ENCODE assay signal across 8 mouse cellular contexts in genomic region chr12:21373820-21374475, GRCm38 (mm10). TPM values are rescaled to one million over a fixed set of nuclear protein-coding genes. Genes with fewer than 3 reads are reported as not detected.
A peak's percentile ranks its signal among the peaks of the same experiment; 100 is the strongest.
DNase-seq lines count a peak whose midpoint lies in the region; ATAC-seq and TF ChIP-seq lines count a peak whose summit lies in the region.

No protein-coding gene starts in this region.

- no peak for TF ChIP-seq CTCF in CH12.LX (conservative IDR thresholded peaks at IDR 0.05 in 1 of 2, IDR thresholded peaks at IDR 0.05 in 1 of 2; ENCODE audit: low read depth in 2 of 2, low read length in 2 of 2)

- H3K36me3 ChIP-seq in CH12.LX (replicated peaks in 1 of 2; ENCODE audit: control insufficient read depth in 1 of 2, insufficient read depth in 1 of 2, low read length in 1 of 2) (no peaks in the 10 kb centered on the region), macrophage (ENCODE audit: inconsistent target) (no peaks in the 10 kb centered on the region)
- no peaks in the 10 kb centered on the region for H3K36me3 ChIP-seq in forebrain, embryonic 15.5 days

- peaks cover 4 to 40% of the 10 kb centered on the region in 2 experiments; a peak in 2 of 4 replicates for H3K4me1 ChIP-seq in CH12.LX (ENCODE audit: control insufficient read depth in 1 of 2, insufficient read depth in 2 of 2)
- peaks cover 6% of the 10 kb centered on the region for H3K4me1 ChIP-seq in forebrain, embryonic 15.5 days

- TF ChIP-seq POLR2A in CH12.LX (IDR thresholded peaks at IDR 0.05; ENCODE audit: low read depth, low read length) = no peak

- H3K27ac ChIP-seq in CH12.LX (ENCODE audit: insufficient read depth, low read depth) (peak overlapping the region; percentile 64), macrophage (peak overlapping the region; percentile 89)
- peak overlapping the region; percentile 96 for H3K27ac ChIP-seq in forebrain, embryonic 15.5 days (replicated peaks)

- H3K9ac ChIP-seq in CH12.LX (ENCODE audit: insufficient read depth, low read depth) = peak overlapping the region; percentile 75
- peak overlapping the region; percentile 96 for H3K9ac ChIP-seq in forebrain, embryonic 15.5 days (replicated peaks)

- no peaks in the 10 kb centered on the region for H3K27me3 ChIP-seq in CH12.LX (replicated peaks)
- H3K27me3 ChIP-seq in forebrain, embryonic 15.5 days = no peaks in the 10 kb centered on the region

- WGBS in forebrain, embryonic 15.5 days = 6% methylated on average over 24 of the region's 24 CpGs
- 0% methylated on average over 24 of the region's 24 CpGs for WGBS in macrophage (ENCODE audit: missing documents)

- in situ Hi-C loops in CH12.LX (cut with MboI; ENCODE audit: low pct_ligation_motif_present, low pct_unique_long_range_greater_than_20kb, low sequenced_read_pairs) = loop anchor here (5.0 kb wide), 1 partner anchor 37 kb away; no protein-coding TSS in a partner anchor

- H3K4me3 ChIP-seq in CH12.LX (replicated peaks in 1 of 3; ENCODE audit: low read depth in 2 of 3, low read length in 2 of 3, poor library complexity in 1 of 3) (peak overlapping the region; percentile 74 to 84 (median 76)), macrophage (ENCODE audit: inconsistent target) (peak overlapping the region; percentile 94)
- H3K4me3 ChIP-seq in forebrain, embryonic 15.5 days = peak overlapping the region; percentile 72

- ATAC-seq in frontal cortex, adult (ENCODE audit: low TSS enrichment) = peak; percentile 68
- no peak; the same call in none of the 2 replicates for ATAC-seq in forebrain, embryonic 15.5 days (replicated peaks)

- no peaks in the 10 kb centered on the region for H3K9me3 ChIP-seq in CH12.LX (replicated peaks; ENCODE audit: low read length)
- no peaks in the 10 kb centered on the region for H3K9me3 ChIP-seq in forebrain, embryonic 15.5 days

- peaks cover 38% of the 10 kb centered on the region for H3K79me2 ChIP-seq in CH12.LX (replicated peaks; ENCODE audit: control insufficient read depth, extremely low read depth, insufficient read depth, poor library complexity, severe bottlenecking)
- peaks cover 47% of the 10 kb centered on the region for H3K79me2 ChIP-seq in macrophage (ENCODE audit: inconsistent target)

- intact Hi-C loops in left cerebral cortex, postnatal 36 days (cut with DNase I) = loop anchor here (2.0 kb wide), 1 partner anchor 43 kb away; the partner anchor contains the start of gene Ywhaq

- 0 out of 2 replicates have a peak, but pooled peaks have one; percentile 20 for TF ChIP-seq EP300 in CH12.LX (IDR thresholded peaks at IDR 0.05; ENCODE audit: low read length)

- dilution Hi-C loops in CH12.LX (cut with MboI; ENCODE audit: extremely low pct_ligation_motif_present, extremely low pct_unique_long_range_greater_than_20kb, low sequenced_read_pairs) = no loop called here

- peak overlapping the region; percentile 72; the same call in 1 of the 2 replicates for H3K4me2 ChIP-seq in CH12.LX (ENCODE audit: insufficient read depth, low read depth, poor library complexity, severe bottlenecking)
- H3K4me2 ChIP-seq in forebrain, embryonic 15.5 days (replicated peaks) = peak overlapping the region; percentile 72

- no peak for DNase-seq in frontal cortex, adult 2 months (ENCODE audit: extremely low spot score in 1 of 2, low spot score in 1 of 2)
- DNase-seq in CH12.LX (ENCODE audit: extremely low read depth) = no peak
- DNase-seq in left cerebral cortex, postnatal 36 days (ENCODE audit: low spot score in 2 of 2) = no peak
- no peak for DNase-seq in spleen, postnatal 36 days (ENCODE audit: low spot score in 2 of 2)
- no peak for DNase-seq in kidney, postnatal 36 days

- no peak for TF ChIP-seq RAD21 in CH12.LX (IDR thresholded peaks at IDR 0.05; ENCODE audit: low read depth, low read length)

TF ChIP-seq in CH12.LX, 34 proteins besides CTCF, POLR2A, EP300 and RAD21:
- TF ChIP-seq TCF12 (IDR thresholded peaks at IDR 0.05; ENCODE audit: low read depth, low read length) (no peak), MAX (IDR thresholded peaks at IDR 0.05; ENCODE audit: low read length) (peak; percentile 15; the same call in 1 of the 2 replicates), ELF1 (IDR thresholded peaks at IDR 0.05; ENCODE audit: low read depth, low read length) (no peak), CHD1 (IDR thresholded peaks at IDR 0.05; ENCODE audit: low read depth, low read length) (no peak), SIN3A (IDR thresholded peaks at IDR 0.05; ENCODE audit: low read length) (peak; percentile 5; the same call in 1 of the 2 replicates), USF2 (conservative IDR thresholded peaks at IDR 0.05; ENCODE audit: low read depth, low read length) (no peak), ETS1 (conservative IDR thresholded peaks at IDR 0.05; ENCODE audit: low read depth, low read length) (no peak), MYC (IDR thresholded peaks at IDR 0.05; ENCODE audit: low read depth, low read length) (no peak), CHD2 (IDR thresholded peaks at IDR 0.05; ENCODE audit: low read length) (no peak), ZC3H11A (IDR thresholded peaks at IDR 0.05; ENCODE audit: low read depth, low read length) (no peak), ZNF384 (IDR thresholded peaks at IDR 0.05; ENCODE audit: low read depth, low read length) (peak; percentile 73), MEF2A (IDR thresholded peaks at IDR 0.05; ENCODE audit: borderline replicate concordance, low read depth, low read length) (no peak), ZKSCAN1 (IDR thresholded peaks at IDR 0.05; ENCODE audit: borderline replicate concordance, low read depth, low read length) (no peak), UBTF (IDR thresholded peaks at IDR 0.05; ENCODE audit: low read depth, low read length) (no peak), RCOR1 (conservative IDR thresholded peaks at IDR 0.05; ENCODE audit: low read depth, low read length) (peak; percentile 7; the same call in 1 of the 2 replicates), SMC3 (IDR thresholded peaks at IDR 0.05; ENCODE audit: low read depth, low read length) (no peak), PAX5 (IDR thresholded peaks at IDR 0.05; ENCODE audit: low read length) (no peak), USF1 (IDR thresholded peaks at IDR 0.05; ENCODE audit: low read depth, low read length) (no peak), KAT2A (IDR thresholded peaks at IDR 0.05; ENCODE audit: insufficient replicate concordance, low read length) (no peak), JUN (IDR thresholded peaks at IDR 0.05; ENCODE audit: insufficient read depth, low read depth, low read length) (no peak), E2F4 (IDR thresholded peaks at IDR 0.05; ENCODE audit: insufficient replicate concordance, low read depth, low read length) (no peak), ZMIZ1 (IDR thresholded peaks at IDR 0.05; ENCODE audit: low read depth, low read length) (no peak; the same call in 1 of the 2 replicates), POLR2AphosphoS2 (IDR thresholded peaks at IDR 0.05; ENCODE audit: low read depth, low read length) (no peak), MXI1 (IDR thresholded peaks at IDR 0.05; ENCODE audit: low read depth, low read length) (no peak; the same call in 1 of the 2 replicates), JUND (conservative IDR thresholded peaks at IDR 0.05; ENCODE audit: low read depth, low read length) (no peak), MAFK (IDR thresholded peaks at IDR 0.05; ENCODE audit: insufficient replicate concordance, low read length) (no peak), HCFC1 (IDR thresholded peaks at IDR 0.05; ENCODE audit: low read depth, low read length) (no peak), NRF1 (IDR thresholded peaks at IDR 0.05; ENCODE audit: low read depth, low read length) (no peak)

RNA-seq across cellular contexts. Expression of gene Adam17, which starts 0.5 kb away (rescaled TPM):
- 16.9 and 20.2 TPM in 2 replicates for polyA plus RNA-seq in frontal cortex, adult 2 months (2012; rRNA removed)
- total RNA-seq in CH12.LX (2012; rRNA removed) (47.3 and 47.5 TPM in 2 replicates), CH12.LX (2014; rRNA removed) (60.1 and 63.5 TPM in 2 replicates)
- polyA plus RNA-seq in CH12.LX (2012; ENCODE audit: insufficient read length, low read depth) (39.2 and 50.1 TPM in 2 replicates), macrophage (2018) (84.3 to 118 TPM (median 89.4 TPM) in 3 replicates)
- polyA plus RNA-seq in forebrain, embryonic 15.5 days (2015; fragmentation: Nextera tagmentation; extraction: Ambion mirVana) = 19.4 and 20.0 TPM in 2 replicates
- 100 to 1,000 TPM; 103 to 555 (median 216) TPM for total RNA-seq in macrophage (2018; cell fraction: chromatin; rRNA removed)
- 100 to 1,000 TPM in 22 of 26 experiments, 10 to 100 TPM in 4; 86.1 to 147 (median 109) TPM for total RNA-seq in macrophage (2018; cell fraction: cytosol; rRNA removed)
- total RNA-seq in macrophage (2018; cell fraction: nucleus; rRNA removed) = 100 to 1,000 TPM; 144 to 491 (median 256) TPM
- total RNA-seq in left cerebral cortex, postnatal 36 days (2021) = 10 to 100 TPM; 15.3 to 21.5 TPM

RNA-seq across cellular contexts. Expression of gene Ywhaq, which starts 43.5 kb away (rescaled TPM):
- 295 and 315 TPM in 2 replicates for polyA plus RNA-seq in frontal cortex, adult 2 months (2012; rRNA removed)
- total RNA-seq in CH12.LX (2012; rRNA removed) = 217 and 253 TPM in 2 replicates
- 392 and 409 TPM in 2 replicates for total RNA-seq in CH12.LX (2014; rRNA removed)
- 207 and 234 TPM in 2 replicates for polyA plus RNA-seq in CH12.LX (2012; ENCODE audit: insufficient read length, low read depth)
- polyA plus RNA-seq in forebrain, embryonic 15.5 days (2015; fragmentation: Nextera tagmentation; extraction: Ambion mirVana) = 1,116 and 1,143 TPM in 2 replicates
- 10 to 100 TPM; 19.9 to 55.3 (median 40.5) TPM for total RNA-seq in macrophage (2018; cell fraction: chromatin; rRNA removed)
- total RNA-seq in macrophage (2018; cell fraction: cytosol; rRNA removed) = 100 to 1,000 TPM; 102 to 146 (median 118) TPM
- total RNA-seq in macrophage (2018; cell fraction: nucleus; rRNA removed) = 10 to 100 TPM; 29.8 to 57.2 (median 41.9) TPM
- 139 to 167 TPM (median 141 TPM) in 3 replicates for polyA plus RNA-seq in macrophage (2018)
- 100 to 1,000 TPM; 430 to 485 TPM for total RNA-seq in left cerebral cortex, postnatal 36 days (2021)

RNA-seq across cellular contexts. Expression of gene Iah1, which starts 57.8 kb away (rescaled TPM):
- polyA plus RNA-seq in frontal cortex, adult 2 months (2012; rRNA removed) = 22.8 and 25.2 TPM in 2 replicates
- total RNA-seq in CH12.LX (2012; rRNA removed) = 64.8 and 126 TPM in 2 replicates
- 105 and 106 TPM in 2 replicates for total RNA-seq in CH12.LX (2014; rRNA removed)
- polyA plus RNA-seq in CH12.LX (2012; ENCODE audit: insufficient read length, low read depth) = 55.1 and 62.2 TPM in 2 replicates
- 44.3 and 51.1 TPM in 2 replicates for polyA plus RNA-seq in forebrain, embryonic 15.5 days (2015; fragmentation: Nextera tagmentation; extraction: Ambion mirVana)
- total RNA-seq in macrophage (2018; cell fraction: chromatin; rRNA removed) = 10 to 100 TPM in 23 of 26 experiments, 1 to 10 TPM in 3; 6.0 to 24.6 (median 15.6) TPM
- 10 to 100 TPM; 32.6 to 44.2 (median 39.0) TPM for total RNA-seq in macrophage (2018; cell fraction: cytosol; rRNA removed)
- total RNA-seq in macrophage (2018; cell fraction: nucleus; rRNA removed) = 10 to 100 TPM in 25 of 26 experiments, 1 to 10 TPM in 1; 9.8 to 39.1 (median 19.7) TPM
- polyA plus RNA-seq in macrophage (2018) = 30.1 to 45.1 TPM (median 38.8 TPM) in 3 replicates
- total RNA-seq in left cerebral cortex, postnatal 36 days (2021) = 10 to 100 TPM; 12.7 to 14.5 TPM
